Comparison of ENCODE assay signal across 13 mouse cellular contexts in the genomic region with DNA sequence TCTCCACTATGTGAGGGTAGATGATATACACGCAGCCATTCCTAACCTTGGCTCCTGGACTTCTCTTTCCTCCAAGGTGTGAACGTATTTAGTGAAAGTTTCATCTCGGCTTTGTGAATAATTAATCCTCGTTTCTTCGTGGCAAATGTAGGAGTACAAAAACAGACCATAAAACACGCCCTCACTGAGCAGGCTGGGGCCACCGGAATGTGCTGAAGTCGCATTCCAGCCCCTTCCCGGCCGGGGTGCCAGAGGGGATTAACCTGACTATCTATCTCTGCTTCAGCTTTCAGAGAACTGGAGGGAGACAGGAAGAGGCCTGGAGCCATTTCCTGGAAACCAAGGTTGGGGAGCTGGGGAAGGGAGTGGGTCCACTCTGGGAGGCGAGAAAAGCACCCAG.
DNase-seq lines count a peak whose midpoint lies in the region; ATAC-seq lines count a peak whose summit lies in the region.
"Had no signal": no experiment of that assay in that cellular context is flagged by ENCODE, and none has a peak within 500 bp of the region (broad histone marks: within the 10 kb centered on the region; RNA-seq: fewer than 3 reads in every experiment).

No protein-coding gene starts in this region.

- H3K4me1 ChIP-seq in heart, embryonic 10.5 days: peaks cover 21% of the 10 kb centered on the region
- no peaks in the 10 kb centered on the region for H3K4me1 ChIP-seq in embryonic facial prominence, embryonic 11.5 days (ENCODE audit: control insufficient read depth, insufficient read depth, low read length)
- no peaks in the 10 kb centered on the region for H3K4me1 ChIP-seq in limb, embryonic 11.5 days (ENCODE audit: control insufficient read depth, insufficient read depth, low read length)

- H3K27ac ChIP-seq in heart, embryonic 10.5 days: peak overlapping the region; percentile 65
- H3K27ac ChIP-seq in embryonic facial prominence, embryonic 11.5 days (replicated peaks; ENCODE audit: low read depth, low read length): no peak overlapping the region
- H3K27ac ChIP-seq in limb, embryonic 11.5 days (replicated peaks; ENCODE audit: low read depth, low read length): no peak overlapping the region
- H3K27ac ChIP-seq: limb, embryonic 13.5 days had no signal

- no peaks in the 10 kb centered on the region for H3K9me3 ChIP-seq in heart, embryonic 10.5 days
- no peaks in the 10 kb centered on the region for H3K9me3 ChIP-seq in embryonic facial prominence, embryonic 11.5 days (replicated peaks; ENCODE audit: control insufficient read depth, low read length)
- H3K9me3 ChIP-seq in limb, embryonic 11.5 days (ENCODE audit: control insufficient read depth, low read length): no peaks in the 10 kb centered on the region
- H3K9me3 ChIP-seq: limb, embryonic 13.5 days had no signal

- 23% methylated on average over 11 of the region's 11 CpGs for WGBS in heart, embryonic 10.5 days
- WGBS in embryonic facial prominence, embryonic 11.5 days: 33% methylated on average over 11 of the region's 11 CpGs
- 24% methylated on average over 11 of the region's 11 CpGs for WGBS in limb, embryonic 11.5 days

- intact Hi-C loops in gastrocnemius, postnatal 36 days (cut with DNase I): no loop called here
- intact Hi-C loops in left cerebral cortex, postnatal 14 days (cut with DNase I): no loop called here

- no peak overlapping the region for H3K4me3 ChIP-seq in heart, embryonic 10.5 days
- no peak overlapping the region for H3K4me3 ChIP-seq in embryonic facial prominence, embryonic 11.5 days (ENCODE audit: low read depth, low read length)
- no peak overlapping the region for H3K4me3 ChIP-seq in limb, embryonic 11.5 days (ENCODE audit: low read depth, low read length)
- H3K4me3 ChIP-seq: limb, embryonic 13.5 days had no signal

- no peaks in the 10 kb centered on the region for H3K27me3 ChIP-seq in heart, embryonic 10.5 days (ENCODE audit: insufficient read depth, poor library complexity, severe bottlenecking)
- H3K27me3 ChIP-seq in embryonic facial prominence, embryonic 11.5 days (ENCODE audit: control insufficient read depth, insufficient read depth, low read length): no peaks in the 10 kb centered on the region
- no peaks in the 10 kb centered on the region for H3K27me3 ChIP-seq in limb, embryonic 11.5 days (ENCODE audit: control insufficient read depth, insufficient read depth, low read length)
- H3K27me3 ChIP-seq: limb, embryonic 13.5 days had no signal

- no peak overlapping the region for H3K4me2 ChIP-seq in embryonic facial prominence, embryonic 11.5 days (ENCODE audit: low read depth, low read length)
- H3K4me2 ChIP-seq in limb, embryonic 11.5 days (ENCODE audit: low read depth, severe bottlenecking): no peak overlapping the region
- H3K4me2 ChIP-seq: limb, embryonic 13.5 days had no signal

- no peak for ATAC-seq in embryonic facial prominence, embryonic 11.5 days (replicated peaks; ENCODE audit: insufficient number of reproducible peaks, low FRiP score, low TSS enrichment, low read depth)
- no peak for ATAC-seq in limb, embryonic 11.5 days (ENCODE audit: insufficient number of reproducible peaks, low FRiP score, low TSS enrichment, low read depth)
- ATAC-seq: hindbrain, embryonic 16.5 days had no signal

- no peak for DNase-seq in heart, embryonic 10.5 days (ENCODE audit: low spot score)
- no peak for DNase-seq in heart, adult 18-20 months
- DNase-seq in embryonic facial prominence, embryonic 11.5 days (ENCODE audit: low spot score): peak; percentile 14
- peak; percentile 86 for DNase-seq in kidney, adult 9 months
- DNase-seq in limb, embryonic 11.5 days (ENCODE audit: low spot score): peak; percentile 48
- DNase-seq in adrenal gland, postnatal 4 days (ENCODE audit: low spot score in 2 of 2): no peak
- no peak for DNase-seq in gastrocnemius, postnatal 36 days
- DNase-seq in left cerebral cortex, postnatal 14 days (ENCODE audit: low spot score in 2 of 2): no peak
- DNase-seq: adrenal gland, postnatal 36 days; lung, adult 2 months; spleen, adult 18-20 months had no signal

- H3K36me3 ChIP-seq in heart, embryonic 10.5 days: no peaks in the 10 kb centered on the region
- H3K36me3 ChIP-seq in embryonic facial prominence, embryonic 11.5 days (replicated peaks; ENCODE audit: control insufficient read depth, insufficient read depth, low read depth, low read length): no peaks in the 10 kb centered on the region
- no peaks in the 10 kb centered on the region for H3K36me3 ChIP-seq in limb, embryonic 11.5 days (ENCODE audit: control insufficient read depth, insufficient read depth, low read length)
- H3K36me3 ChIP-seq: limb, embryonic 13.5 days had no signal

- H3K9ac ChIP-seq in embryonic facial prominence, embryonic 11.5 days (replicated peaks; ENCODE audit: low read length): no peak overlapping the region
- no peak overlapping the region for H3K9ac ChIP-seq in limb, embryonic 11.5 days (ENCODE audit: low read length)
- H3K9ac ChIP-seq: limb, embryonic 13.5 days had no signal

Comparison
In these comparisons a context has a peak if more than half of its experiments do, and no peak if none do; other contexts are left out.
1. DNase-seq: peak in embryonic facial prominence, embryonic 11.5 days (single experiment), kidney, adult 9 months (single experiment) and limb, embryonic 11.5 days (single experiment); none in heart, embryonic 10.5 days (single experiment), heart, adult 18-20 months (0 of 2), adrenal gland, postnatal 4 days (0 of 2), gastrocnemius, postnatal 36 days (0 of 2) and left cerebral cortex, postnatal 14 days (0 of 2).